Mouse (Mus musculus) left cerebral cortex, postnatal 25 days (tissue): ENCODE measurements around the gene Ccdc6. TPM values are rescaled to one million over a fixed set of nuclear protein-coding genes. Genes with fewer than 3 reads are reported as not detected.
A peak's percentile ranks its signal among the peaks of the same experiment; 100 is the strongest.

ENCODE experiments used
- DNase-seq, 2 experiments: peaks; one replicate each; pipeline ENCODE4 v3.0.0; 2022; ENCODE audit warnings: low spot score in 2 of 2, mixed read lengths in 1 of 2
- intact Hi-C: fragments of 180-260 bp; cut with DNase I; formaldehyde crosslinking; loops from one replicate; pipeline ENCODE4 v1.15.1; 2025
- total RNA-seq, 2 experiments: library from RNA; stranded (reverse); gene quantifications; 2 replicates each; pipeline ENCODE4 v1.2.3; 2021

The Ccdc6 gene
- total RNA-seq, 2 experiments from 2014 or later, result 52.0 to 55.3 TPM

GRCm38 (mm10) chr10:70159651-70160320 is 62.9 kb downstream of the Ccdc6 start:
- intact Hi-C loops, result no loop called here
- no peak for DNase-seq

- DNase-seq, result no peak
- intact Hi-C loops, result no loop called here
Observed at GRCm38 (mm10) chr10:70160811-70161210, 63.9 kb downstream of the Ccdc6 start.

GRCm38 (mm10) chr10:70161504-70161903 is 64.6 kb downstream of the Ccdc6 start:
- no peak for DNase-seq
- intact Hi-C loops, result no loop called here

DNA sequence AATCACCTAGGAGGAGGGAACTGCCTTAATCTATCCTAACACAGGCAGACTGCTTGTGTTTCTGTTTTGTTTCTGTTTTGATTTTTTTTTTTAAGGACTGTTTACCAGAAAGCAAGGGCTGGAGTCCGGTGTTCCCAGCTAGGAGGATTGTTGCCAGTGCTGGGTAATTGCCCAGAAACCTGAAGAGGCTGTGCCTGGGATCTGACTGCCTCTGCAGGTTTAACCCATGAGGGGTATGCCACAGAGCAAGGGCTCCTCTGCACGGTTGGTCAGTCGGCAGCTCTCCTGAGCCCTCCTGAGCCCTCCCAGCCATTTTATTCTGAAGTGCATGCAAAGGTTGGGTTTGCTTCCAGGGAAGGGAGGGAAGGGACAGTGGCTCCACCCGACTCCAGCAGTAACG is 66.8 kb downstream of the Ccdc6 start:
- intact Hi-C loops, result no loop called here
- no peak for DNase-seq

GRCm38 (mm10) chr10:70165877-70166276 is 69.0 kb downstream of the Ccdc6 start:
- DNase-seq, result peak; percentile 47 to 83
- intact Hi-C loops, result no loop called here

GRCm38 (mm10) chr10:70166427-70166826 is 69.5 kb downstream of the Ccdc6 start:
- no peak for DNase-seq
- intact Hi-C loops, result no loop called here

DNA sequence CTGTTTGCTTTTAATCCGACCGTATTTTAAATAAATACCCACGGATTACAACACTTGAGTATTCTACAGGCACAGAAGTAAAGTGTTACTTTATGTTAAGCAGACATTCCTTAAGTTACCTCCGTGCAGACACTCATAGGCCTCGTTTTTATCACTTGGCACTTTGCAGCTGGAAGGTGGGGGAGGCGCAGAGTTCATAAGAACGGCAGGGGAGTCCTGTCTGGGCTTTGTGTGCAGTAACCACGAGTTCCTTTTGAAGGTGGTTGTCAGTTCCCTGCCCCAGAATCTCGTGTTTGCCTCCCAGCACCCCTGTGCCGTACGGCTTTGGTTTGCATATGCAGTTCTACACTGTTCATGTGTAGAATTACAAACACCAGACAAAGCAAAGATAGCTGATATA is 70.7 kb downstream of the Ccdc6 start:
- no peak for DNase-seq
- intact Hi-C loops, result loop anchor here (2.0 kb wide), 1 partner anchor 69 kb away; no protein-coding TSS in a partner anchor

DNA sequence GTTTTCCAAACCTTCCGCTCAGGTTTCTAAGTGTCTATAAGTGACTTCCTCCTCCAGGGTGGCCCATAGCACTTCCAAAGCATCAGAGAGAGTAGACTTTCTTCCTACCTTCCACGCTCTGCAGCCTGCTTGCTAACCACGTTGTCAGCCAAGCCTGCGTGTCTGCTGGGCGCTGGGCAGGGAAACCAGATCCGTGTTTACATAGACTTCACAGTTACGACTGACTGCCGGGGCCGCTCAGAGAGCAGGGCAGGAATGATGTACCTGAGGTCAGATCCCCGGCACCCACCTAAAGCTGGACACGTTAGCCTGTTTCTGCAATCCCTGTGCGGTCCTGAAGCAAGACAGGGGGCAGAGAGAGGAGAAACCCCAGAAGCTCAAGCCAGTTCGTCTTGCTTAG is 71.5 kb downstream of the Ccdc6 start:
- no peak for DNase-seq
- intact Hi-C loops, result loop anchor here (2.0 kb wide), 1 partner anchor 70 kb away; no protein-coding TSS in a partner anchor

GRCm38 (mm10) chr10:70169044-70169443 is 72.1 kb downstream of the Ccdc6 start:
- peak; percentile 52 to 83 for DNase-seq
- intact Hi-C loops, result loop anchor here (2.0 kb wide), 1 partner anchor 70 kb away; no protein-coding TSS in a partner anchor

- peak; percentile 49 for DNase-seq
- intact Hi-C loops, result loop anchor here (5.0 kb wide), 1 partner anchor 119 kb away; no protein-coding TSS in a partner anchor
Observed at GRCm38 (mm10) chr10:70173314-70173713, 76.4 kb downstream of the Ccdc6 start.

GRCm38 (mm10) chr10:70174494-70175190 is 77.7 kb downstream of the Ccdc6 start:
- intact Hi-C loops, result loop anchor here (5.0 kb wide), 1 partner anchor 118 kb away; no protein-coding TSS in a partner anchor
- no peak for DNase-seq

DNA sequence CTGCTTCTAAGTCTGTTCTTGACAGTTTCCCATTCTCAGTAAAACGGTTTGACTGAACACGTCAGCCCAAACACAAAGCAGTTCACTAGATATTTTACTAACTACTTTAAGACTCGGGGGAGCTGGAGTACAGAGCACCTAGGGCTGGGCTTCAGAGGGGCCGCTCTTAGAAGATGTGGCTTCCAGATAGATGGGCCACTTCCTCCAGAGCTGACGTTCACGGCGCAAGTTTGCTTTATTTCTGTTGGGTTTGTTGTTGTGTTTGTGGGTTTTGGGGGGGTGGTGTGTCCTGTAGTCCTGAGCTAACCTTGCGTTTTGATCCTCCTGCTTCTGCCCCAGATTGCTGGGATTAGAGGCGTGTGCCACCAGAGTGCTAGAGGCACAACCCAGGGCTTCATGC is 83.8 kb downstream of the Ccdc6 start:
- intact Hi-C loops, result no loop called here
- DNase-seq, result no peak

GRCm38 (mm10) chr10:70181279-70181972 is 84.5 kb downstream of the Ccdc6 start:
- DNase-seq, result no peak
- intact Hi-C loops, result no loop called here

DNA sequence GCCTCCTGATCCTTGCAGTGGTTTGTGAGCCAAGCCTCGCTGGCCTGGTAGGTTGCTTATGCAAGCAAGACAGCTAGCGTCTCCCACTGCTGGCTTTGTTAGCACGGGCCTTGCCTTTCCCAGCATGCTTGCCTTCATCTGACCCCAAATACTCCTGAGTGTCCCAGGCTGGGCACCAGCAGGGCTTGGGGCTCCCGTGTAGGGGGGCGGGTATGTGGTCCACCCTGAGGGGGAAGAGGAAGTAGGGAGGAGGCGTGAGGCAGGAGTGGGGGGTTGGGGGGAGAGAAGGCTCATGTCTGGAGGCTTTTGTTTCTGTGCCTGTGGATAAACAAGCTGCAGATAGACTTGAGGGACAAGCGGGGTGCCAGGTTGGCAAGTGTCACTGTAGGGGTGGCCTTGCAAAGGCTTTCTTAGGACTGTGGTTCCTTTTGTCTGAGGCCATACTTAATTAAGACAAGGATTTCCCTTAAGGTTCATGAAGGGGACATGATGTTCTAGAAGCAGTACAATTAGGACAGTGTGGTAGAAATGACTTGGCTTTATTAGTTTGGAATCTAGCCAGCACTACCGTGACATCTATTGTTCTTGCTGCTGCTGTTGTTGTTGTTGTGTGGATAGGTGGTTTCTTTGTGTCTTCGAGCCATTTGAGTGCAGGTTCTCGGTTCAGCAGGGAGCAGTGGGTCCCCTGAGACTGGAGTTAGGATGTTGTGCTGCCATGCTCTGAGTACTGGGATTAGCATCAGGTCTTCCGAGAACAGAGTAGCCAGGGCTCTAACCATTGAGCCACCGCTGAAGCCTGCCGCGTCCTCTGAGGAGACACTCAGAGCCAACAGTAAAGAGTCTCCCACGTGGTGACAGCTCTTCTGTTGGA is 86.5 kb downstream of the Ccdc6 start:
- DNase-seq, result no peak
- intact Hi-C loops, result no loop called here

DNA sequence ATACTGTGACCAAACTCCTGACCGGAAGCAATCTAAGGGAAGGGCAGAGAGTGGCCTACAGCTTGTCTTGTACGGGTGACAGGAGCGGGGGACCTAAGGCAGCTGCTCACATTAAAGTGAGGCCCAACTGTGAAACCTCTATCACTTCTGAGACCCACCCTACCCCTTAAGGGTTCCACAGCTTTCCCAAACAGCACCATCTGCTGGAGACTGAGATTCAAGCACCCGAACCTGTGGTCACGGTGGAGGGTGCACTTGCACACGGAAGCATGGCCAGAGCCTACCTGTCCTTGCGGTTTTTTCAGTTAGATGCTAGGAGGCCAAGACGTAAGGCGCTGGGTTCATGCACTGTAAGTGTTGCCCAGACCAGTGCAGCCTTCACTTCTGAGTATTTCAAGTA is 89.2 kb downstream of the Ccdc6 start:
- DNase-seq, result no peak
- intact Hi-C loops, result loop anchor here (5.0 kb wide), 1 partner anchor 89 kb away; the partner anchor contains the start of gene Ccdc6

DNA sequence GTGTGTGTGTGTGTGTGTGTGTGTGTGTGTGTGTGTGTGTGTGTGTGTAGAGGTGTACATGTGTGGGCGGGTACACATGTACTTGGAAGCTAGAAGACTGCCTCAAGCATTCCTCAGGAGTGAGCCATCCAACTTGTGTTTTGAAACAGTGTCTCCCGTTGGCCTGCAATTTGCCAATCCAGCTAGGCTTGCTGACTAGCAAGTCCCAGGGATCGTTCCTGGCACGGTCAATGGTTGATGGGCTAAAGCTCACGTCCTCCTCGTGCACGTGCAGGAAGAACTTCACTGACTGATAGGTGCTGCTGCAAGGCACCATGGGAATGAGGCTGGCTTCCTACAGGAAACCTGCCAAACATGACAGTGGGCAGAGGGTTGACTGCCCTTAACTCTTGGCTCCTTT is 89.7 kb downstream of the Ccdc6 start:
- DNase-seq, result no peak
- intact Hi-C loops, result loop anchor here (5.0 kb wide), 1 partner anchor 89 kb away; the partner anchor contains the start of gene Ccdc6

DNA sequence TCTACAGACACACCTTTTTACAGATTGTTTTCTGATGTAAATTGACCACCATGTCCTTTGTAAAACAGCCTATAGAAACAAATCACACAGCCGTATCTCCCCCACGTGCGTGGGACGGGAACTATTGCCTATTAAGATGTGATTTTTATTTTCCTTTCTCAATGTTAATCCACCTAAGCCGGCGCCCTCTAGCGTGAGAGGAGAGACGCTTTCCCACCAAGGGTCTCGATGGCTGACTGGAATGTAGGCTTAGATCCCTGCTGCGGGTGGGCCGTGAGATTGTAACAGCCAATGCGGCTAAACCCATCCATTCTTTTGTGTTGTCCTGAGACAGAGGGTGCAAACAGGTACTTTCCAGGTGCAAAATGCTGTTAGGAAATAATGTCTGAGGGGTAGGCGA is 92.9 kb downstream of the Ccdc6 start:
- intact Hi-C loops, result loop anchor here (5.0 kb wide), 1 partner anchor 93 kb away; the partner anchor contains the start of gene Ccdc6
- no peak for DNase-seq

- intact Hi-C loops, result no loop called here
- no peak for DNase-seq
Observed at GRCm38 (mm10) chr10:70194283-70194682, 97.4 kb downstream of the Ccdc6 start.

DNA sequence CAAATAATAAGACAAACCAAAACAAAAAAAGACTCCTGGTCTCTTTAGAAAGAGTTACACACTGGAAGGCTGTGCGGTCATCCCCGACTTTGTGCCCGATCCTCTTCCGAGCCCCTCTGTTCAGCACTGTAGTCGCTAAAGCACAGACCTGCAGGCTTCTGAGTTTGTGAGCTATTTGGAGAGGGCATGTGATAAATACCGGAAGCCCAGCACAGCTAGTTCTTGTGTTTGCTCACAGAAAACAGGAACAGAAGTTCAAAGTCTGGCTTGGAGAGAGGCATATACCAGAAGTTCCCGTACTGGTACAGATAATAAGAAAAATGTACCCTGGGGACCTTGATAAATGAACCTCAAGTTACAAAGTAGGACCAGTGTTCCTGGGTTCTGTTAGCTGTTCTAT is 98.4 kb downstream of the Ccdc6 start:
- no peak for DNase-seq
- intact Hi-C loops, result loop anchor here (5.0 kb wide), 1 partner anchor 102 kb away; no protein-coding TSS in a partner anchor
